Mouse (Mus musculus): ENCODE measurements around the gene Rad1. TPM values are rescaled to one million over a fixed set of nuclear protein-coding genes. Genes with fewer than 3 reads are reported as not detected.
"Not testable (repeated sequence)": the region's sequence is repeated elsewhere in the genome, so short reads cannot be mapped to it uniquely, and the experiment has no call there.

The Rad1 gene
- polyA plus RNA-seq, 1 experiment from 2014 or later, result 25.1 TPM

GRCm38 (mm10) chr15:10487246-10487645 lies 1.4 kb downstream of the Rad1 start:
- Histone ChIP-seq H3K27me3 (ENCODE audit: insufficient read depth, low read length) (no peaks in the 10 kb centered on the region), H3K4me3 (ENCODE audit: low read depth, low read length) (peak overlapping the region; percentile 83), H3K4me2 (peak overlapping the region; percentile 81), H3K36me3 (ENCODE audit: insufficient read depth) (peaks cover 20% of the 10 kb centered on the region), H3K4me1 (ENCODE audit: insufficient read depth) (no peaks in the 10 kb centered on the region), H3K27ac (ENCODE audit: low read depth) (no peak overlapping the region), H3K9me3 (ENCODE audit: low read depth, low read length) (no peaks in the 10 kb centered on the region), H3K9ac (no peak overlapping the region)
- ATAC-seq (ENCODE audit: insufficient read depth) (no peak), DNase-seq (no peak)
- 60% methylated on average over 2 of the region's 2 CpGs for WGBS
- no peak for TF ChIP-seq CTCF (IDR thresholded peaks at IDR 0.05; ENCODE audit: low read depth)

- Histone ChIP-seq H3K9ac (no peak overlapping the region), H3K4me3 (ENCODE audit: low read depth, low read length) (no peak overlapping the region), H3K36me3 (ENCODE audit: insufficient read depth) (peaks cover 21% of the 10 kb centered on the region), H3K4me2 (no peak overlapping the region), H3K27me3 (ENCODE audit: insufficient read depth, low read length) (no peaks in the 10 kb centered on the region), H3K4me1 (ENCODE audit: insufficient read depth) (no peaks in the 10 kb centered on the region), H3K27ac (ENCODE audit: low read depth) (no peak overlapping the region), H3K9me3 (ENCODE audit: low read depth, low read length) (no peaks in the 10 kb centered on the region)
- WGBS, result 90% methylated on average over 5 of the region's 5 CpGs
- DNase-seq, result no peak
- ATAC-seq (ENCODE audit: insufficient read depth), result no peak
- TF ChIP-seq CTCF (IDR thresholded peaks at IDR 0.05; ENCODE audit: low read depth), result no peak
Measured at GRCm38 (mm10) chr15:10490101-10490500, 4.3 kb downstream of the Rad1 start.

GRCm38 (mm10) chr15:10495944-10496343 lies 10.1 kb downstream of the Rad1 start:
- H3K36me3 ChIP-seq (ENCODE audit: insufficient read depth), result peaks cover 27% of the 10 kb centered on the region
- H3K9me3 ChIP-seq (ENCODE audit: low read depth, low read length), result no peaks in the 10 kb centered on the region
- no peak overlapping the region for H3K9ac ChIP-seq
- no peak overlapping the region for H3K4me2 ChIP-seq
- H3K4me3 ChIP-seq (ENCODE audit: low read depth, low read length), result no peak overlapping the region
- no peak overlapping the region for H3K27ac ChIP-seq (ENCODE audit: low read depth)
- no peak for TF ChIP-seq CTCF (IDR thresholded peaks at IDR 0.05; ENCODE audit: low read depth)
- no peaks in the 10 kb centered on the region for H3K27me3 ChIP-seq (ENCODE audit: insufficient read depth, low read length)
- DNase-seq (no peak), ATAC-seq (ENCODE audit: insufficient read depth) (no peak)
- no peaks in the 10 kb centered on the region for H3K4me1 ChIP-seq (ENCODE audit: insufficient read depth)
- 89% methylated on average over 11 of the region's 11 CpGs for WGBS

GRCm38 (mm10) chr15:10496696-10497095 lies 10.9 kb downstream of the Rad1 start:
- not testable (repeated sequence) for H3K9me3 ChIP-seq (ENCODE audit: low read depth, low read length); H3K4me2 ChIP-seq; ATAC-seq (ENCODE audit: insufficient read depth); H3K9ac ChIP-seq; H3K4me3 ChIP-seq (ENCODE audit: low read depth, low read length); H3K4me1 ChIP-seq (ENCODE audit: insufficient read depth); H3K27me3 ChIP-seq (ENCODE audit: insufficient read depth, low read length); H3K27ac ChIP-seq (ENCODE audit: low read depth); DNase-seq
- H3K36me3 ChIP-seq (ENCODE audit: insufficient read depth), result peaks cover 22% of the 10 kb centered on the region
- 94% methylated on average over 1 of the region's 1 CpGs for WGBS

GRCm38 (mm10) chr15:10499593-10499992 lies 13.8 kb downstream of the Rad1 start:
- 71% methylated on average over 5 of the region's 5 CpGs for WGBS
- no peak for ATAC-seq (ENCODE audit: insufficient read depth)

GRCm38 (mm10) chr15:10500035-10500434 lies 14.2 kb downstream of the Rad1 start:
- no peaks in the 10 kb centered on the region for H3K27me3 ChIP-seq (ENCODE audit: insufficient read depth, low read length)
- H3K4me1 ChIP-seq (ENCODE audit: insufficient read depth), result no peaks in the 10 kb centered on the region
- no peak overlapping the region for H3K27ac ChIP-seq (ENCODE audit: low read depth)
- 0 out of 2 replicates have a peak, but pooled peaks cover 6% of the 10 kb centered on the region for H3K36me3 ChIP-seq (ENCODE audit: insufficient read depth)
- no peak for ATAC-seq (ENCODE audit: insufficient read depth)
- no peak for DNase-seq
- H3K4me2 ChIP-seq, result no peak overlapping the region
- H3K4me3 ChIP-seq (ENCODE audit: low read depth, low read length), result no peak overlapping the region
- 72% methylated on average over 5 of the region's 5 CpGs for WGBS
- no peaks in the 10 kb centered on the region for H3K9me3 ChIP-seq (ENCODE audit: low read depth, low read length)
- no peak overlapping the region for H3K9ac ChIP-seq
- TF ChIP-seq CTCF (IDR thresholded peaks at IDR 0.05; ENCODE audit: low read depth), result no peak

More at GRCm38 (mm10) chr15:10499593-10499992, 13.8 kb downstream of the Rad1 start:
- H3K36me3 ChIP-seq (ENCODE audit: insufficient read depth), result 0 out of 2 replicates have a peak, but pooled peaks cover 6% of the 10 kb centered on the region
- H3K4me2 ChIP-seq, result no peak overlapping the region
- TF ChIP-seq CTCF (IDR thresholded peaks at IDR 0.05; ENCODE audit: low read depth), result no peak
- no peaks in the 10 kb centered on the region for H3K27me3 ChIP-seq (ENCODE audit: insufficient read depth, low read length)
- no peak for DNase-seq
- H3K27ac ChIP-seq (ENCODE audit: low read depth), result no peak overlapping the region
- no peaks in the 10 kb centered on the region for H3K4me1 ChIP-seq (ENCODE audit: insufficient read depth)
- H3K9ac ChIP-seq, result no peak overlapping the region
- H3K4me3 ChIP-seq (ENCODE audit: low read depth, low read length), result no peak overlapping the region
- H3K9me3 ChIP-seq (ENCODE audit: low read depth, low read length), result no peaks in the 10 kb centered on the region

- WGBS, result 57% methylated on average over 11 of the region's 11 CpGs
- Histone ChIP-seq H3K9ac (no peak overlapping the region), H3K27ac (ENCODE audit: low read depth) (no peak overlapping the region), H3K4me3 (ENCODE audit: low read depth, low read length) (no peak overlapping the region), H3K4me1 (ENCODE audit: insufficient read depth) (no peaks in the 10 kb centered on the region), H3K36me3 (ENCODE audit: insufficient read depth) (0 out of 2 replicates have a peak, but pooled peaks cover 4% of the 10 kb centered on the region), H3K27me3 (ENCODE audit: insufficient read depth, low read length) (no peaks in the 10 kb centered on the region), H3K4me2 (no peak overlapping the region), H3K9me3 (ENCODE audit: low read depth, low read length) (no peaks in the 10 kb centered on the region)
- ATAC-seq (ENCODE audit: insufficient read depth) (peak; percentile 82; the same call in 1 of the 2 replicates), DNase-seq (peak; percentile 86)
- TF ChIP-seq CTCF (IDR thresholded peaks at IDR 0.05; ENCODE audit: low read depth), result peak; percentile 84
Measured at GRCm38 (mm10) chr15:10500838-10501719, 15.3 kb downstream of the Rad1 start.
